Mouse (Mus musculus): Measurements from ENCODE around the gene Gm14288. TPM values are rescaled to one million over a fixed set of nuclear protein-coding genes. Genes with fewer than 3 reads are reported as not detected.
"Not testable (repeated sequence)": the region's sequence is repeated elsewhere in the genome, so short reads cannot be mapped to it uniquely, and the experiment has no call there.

The Gm14288 gene
- total RNA-seq (2021): 10 to 100 TPM in 1 of 2 experiments, 1 to 10 TPM in 1; 8.2 to 13.6 TPM
- long read RNA-seq, experiment 1, partial matches to known transcripts: 0 of 3 reads
- long read RNA-seq, experiment 1, other reads (novel, unspliced or antisense): 0 of 3 reads
- long read RNA-seq, experiment 2, transcript Gm14288-201 (3 exons, 3,438 nt): major isoform, 6 of 6 reads
- long read RNA-seq, experiment 2, partial matches to known transcripts: 0 of 6 reads
- long read RNA-seq, experiment 2, other reads (novel, unspliced or antisense): 0 of 6 reads

DNA sequence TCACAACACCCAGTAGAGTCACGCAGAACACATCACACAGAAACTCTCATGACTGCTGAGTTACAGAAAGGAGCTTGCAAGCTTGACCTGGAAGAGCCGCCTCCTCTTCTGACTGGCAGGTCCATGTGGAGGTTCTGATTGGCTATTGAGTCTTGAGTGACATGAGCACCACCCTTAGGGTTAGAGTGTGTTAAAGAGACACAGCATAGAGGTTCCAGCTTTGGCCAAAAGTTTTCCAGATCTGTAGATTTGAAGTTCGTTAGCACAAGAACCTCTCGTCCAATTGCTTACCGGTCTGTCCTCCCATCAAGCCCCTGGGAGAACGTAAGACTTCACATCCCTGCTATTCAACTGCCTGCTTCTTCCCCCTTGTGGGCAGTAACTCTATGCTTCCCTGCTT, at the start of gene Gm14288:
Gene Gm14288, minus strand, starts transcription at position 101 of the 400 bp plus-strand sequence.
- DNase-seq (ENCODE audit: low spot score in 2 of 2): not testable (repeated sequence)

DNA sequence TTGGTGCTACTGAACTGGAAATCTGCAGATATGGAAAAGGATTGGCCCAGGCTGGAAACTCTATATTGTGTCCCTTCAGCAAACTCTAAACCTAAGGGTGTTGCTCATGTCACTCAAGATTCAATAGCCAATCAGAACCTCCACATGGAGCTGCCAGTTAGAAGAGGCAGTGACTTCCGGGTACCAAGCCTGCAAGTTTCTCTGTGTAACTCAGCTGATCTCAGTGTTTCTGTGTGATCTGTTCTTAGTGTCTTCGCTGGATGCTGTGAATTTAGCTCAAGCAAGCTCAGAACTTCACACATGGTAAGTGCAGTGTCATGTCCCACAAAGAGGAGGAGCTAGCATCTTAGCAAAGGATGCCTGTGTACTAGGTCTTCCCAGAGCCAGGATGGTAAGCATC, 59.7 kb downstream of the Gm14288 start, which contains the start of gene Gm2007:
Gene Gm2007, plus strand, starts transcription at position 301 of the 400 bp plus-strand sequence.
- DNase-seq (ENCODE audit: low spot score in 2 of 2): not testable (repeated sequence)

Other genes starting within 250 kb of the Gm14288 start
- not detected for gene Gm11007, start 157.1 kb downstream of the Gm14288 start, total RNA-seq (2021)
- not detected for gene Zfp969, start 97.4 kb downstream of the Gm14288 start, total RNA-seq (2021)
- not detected for gene Gm2007, start 59.6 kb downstream of the Gm14288 start, total RNA-seq (2021)
- 10 to 100 TPM; 31.5 TPM for gene Gm6710, start 68.1 kb upstream of the Gm14288 start, total RNA-seq (2021)
- gene Zfp966, start 130.0 kb upstream of the Gm14288 start, total RNA-seq (2021): 1 to 10 TPM; 7.5 to 8.3 TPM
- 10 to 100 TPM; 26.8 to 27.8 TPM for gene Gm2026, start 164.2 kb upstream of the Gm14288 start, total RNA-seq (2021)